In genomic region chr11:117091845-117092244, GRCm38 (mm10) we compare ENCODE assay signal across 7 mouse cellular contexts. TPM values are rescaled to one million over a fixed set of nuclear protein-coding genes. Genes with fewer than 3 reads are reported as not detected.
DNase-seq lines count a peak whose midpoint lies in the region; ATAC-seq lines count a peak whose summit lies in the region.

No protein-coding gene starts in this region.

- H3K4me2 ChIP-seq in embryonic facial prominence, embryonic 11.5 days (ENCODE audit: low read depth, low read length): peak overlapping the region; percentile 24
- peak overlapping the region; percentile 52 for H3K4me2 ChIP-seq in heart, embryonic 11.5 days

- H3K27me3 ChIP-seq in embryonic facial prominence, embryonic 11.5 days (ENCODE audit: control insufficient read depth, insufficient read depth, low read length): no peaks in the 10 kb centered on the region
- H3K27me3 ChIP-seq in heart, embryonic 11.5 days (ENCODE audit: control insufficient read depth, insufficient read depth, low read length): no peaks in the 10 kb centered on the region
- no peaks in the 10 kb centered on the region for H3K27me3 ChIP-seq in midbrain, embryonic 10.5 days (ENCODE audit: low read depth, poor library complexity, severe bottlenecking)

- 2% methylated on average over 22 of the region's 22 CpGs for WGBS in embryonic facial prominence, embryonic 11.5 days
- WGBS in heart, embryonic 11.5 days (ENCODE audit: insufficient replicate concordance): 13% methylated on average over 22 of the region's 22 CpGs
- 11% methylated on average over 22 of the region's 22 CpGs for WGBS in midbrain, embryonic 10.5 days

- no peaks in the 10 kb centered on the region for H3K36me3 ChIP-seq in embryonic facial prominence, embryonic 11.5 days (replicated peaks; ENCODE audit: control insufficient read depth, insufficient read depth, low read depth, low read length)
- H3K36me3 ChIP-seq in heart, embryonic 11.5 days (ENCODE audit: control insufficient read depth, insufficient read depth, low read length): no peaks in the 10 kb centered on the region
- no peaks in the 10 kb centered on the region for H3K36me3 ChIP-seq in midbrain, embryonic 10.5 days

- H3K27ac ChIP-seq in embryonic facial prominence, embryonic 11.5 days (replicated peaks; ENCODE audit: low read depth, low read length): no peak overlapping the region
- no peak overlapping the region for H3K27ac ChIP-seq in heart, embryonic 11.5 days (ENCODE audit: low read depth, low read length)
- H3K27ac ChIP-seq in midbrain, embryonic 10.5 days (replicated peaks): peak overlapping the region; percentile 66

- H3K9me3 ChIP-seq in embryonic facial prominence, embryonic 11.5 days (replicated peaks; ENCODE audit: control insufficient read depth, low read length): no peaks in the 10 kb centered on the region
- H3K9me3 ChIP-seq in heart, embryonic 11.5 days (replicated peaks; ENCODE audit: control insufficient read depth, low read length): no peaks in the 10 kb centered on the region
- no peaks in the 10 kb centered on the region for H3K9me3 ChIP-seq in midbrain, embryonic 10.5 days (replicated peaks)

- no peaks in the 10 kb centered on the region; the same call in 1 of the 2 replicates for H3K4me1 ChIP-seq in embryonic facial prominence, embryonic 11.5 days (ENCODE audit: control insufficient read depth, insufficient read depth, low read length)
- peaks cover 50% of the 10 kb centered on the region for H3K4me1 ChIP-seq in heart, embryonic 11.5 days (ENCODE audit: control insufficient read depth, insufficient read depth, low read length)
- H3K4me1 ChIP-seq in midbrain, embryonic 10.5 days: peaks cover 44% of the 10 kb centered on the region

- DNase-seq in embryonic facial prominence, embryonic 11.5 days (ENCODE audit: low spot score): peak; percentile 67
- DNase-seq in kidney, adult 9 months: peak; percentile 70
- DNase-seq in midbrain, embryonic 10.5 days (ENCODE audit: low spot score): peak; percentile 34
- DNase-seq in cerebellum, postnatal 10 days: no peak
- DNase-seq in adrenal gland, adult 2 months: no peak
- no peak for DNase-seq in cerebellum, postnatal 25 days

- no peak overlapping the region for H3K4me3 ChIP-seq in embryonic facial prominence, embryonic 11.5 days (ENCODE audit: low read depth, low read length)
- no peak overlapping the region for H3K4me3 ChIP-seq in heart, embryonic 11.5 days (ENCODE audit: low read depth, low read length)
- peak overlapping the region; percentile 34 for H3K4me3 ChIP-seq in midbrain, embryonic 10.5 days

- H3K9ac ChIP-seq in embryonic facial prominence, embryonic 11.5 days (replicated peaks; ENCODE audit: low read length): no peak overlapping the region; the same call in 1 of the 2 replicates
- peak overlapping the region; percentile 53; the same call in 1 of the 2 replicates for H3K9ac ChIP-seq in heart, embryonic 11.5 days (ENCODE audit: low read depth, low read length)

- ATAC-seq in embryonic facial prominence, embryonic 11.5 days (replicated peaks; ENCODE audit: insufficient number of reproducible peaks, low FRiP score, low TSS enrichment, low read depth): peak; percentile 49; the same call in 1 of the 2 replicates
- ATAC-seq in heart, embryonic 11.5 days (replicated peaks; ENCODE audit: insufficient number of reproducible peaks, low FRiP score, low TSS enrichment): no peak

RNA-seq across cellular contexts. Expression of gene Sec14l1, which starts 23.1 kb away (rescaled TPM):
- 25.4 and 28.3 TPM in 2 replicates for polyA plus RNA-seq in embryonic facial prominence, embryonic 11.5 days (2014; fragmentation: Nextera tagmentation; extraction: Ambion mirVana)
- 32.6 and 39.4 TPM in 2 replicates for polyA plus RNA-seq in heart, embryonic 11.5 days (2014; fragmentation: Nextera tagmentation; extraction: Ambion mirVana)
- 49.9 and 58.0 TPM in 2 replicates for polyA plus RNA-seq in midbrain, embryonic 10.5 days (2016; fragmentation: Nextera tagmentation; extraction: Ambion mirVana)
- 100 to 1,000 TPM; 117 to 175 TPM for total RNA-seq in adrenal gland, adult 2 months (2021)
- polyA plus RNA-seq in adrenal gland, adult 2 months (2012; rRNA removed): 140 and 161 TPM in 2 replicates

Comparison
In these comparisons a context has a peak if more than half of its experiments do, and no peak if none do; other contexts are left out.
1. DNase-seq: peak in embryonic facial prominence, embryonic 11.5 days (single experiment), kidney, adult 9 months (single experiment) and midbrain, embryonic 10.5 days (single experiment); none in cerebellum, postnatal 10 days (0 of 2), adrenal gland, adult 2 months (single experiment) and cerebellum, postnatal 25 days (0 of 2).